Mouse (Mus musculus) intestine, postnatal 0 days (tissue): ENCODE measurements at regions not wholly inside any gene's neighbourhood (a gene's known extent, or its start where the extent isn't known, plus 50 kb on each side); places are given as distances from the start of the nearest gene placed in this dataset.
A peak's percentile ranks its signal among the peaks of the same experiment; 100 is the strongest.

ENCODE experiments used
- ATAC-seq: fragments of 200-750 bp; cut with Nextera tagmentation; 2 replicates; pipeline ENCODE4 v1.8.0; 2017; ENCODE audit warnings: mild to moderate bottlenecking, moderate TSS enrichment, moderate library complexity
- H3K27ac ChIP-seq: fragments of 300-500 bp; sonication (generic); 2 replicates; pipeline ENCODE4 v1.5.1; 2014; ENCODE audit warnings: mild to moderate bottlenecking, low read depth, low read length, moderate library complexity
- H3K27me3 ChIP-seq: fragments of 300-500 bp; sonication (generic); replicated peaks from 2 replicates; pipeline ENCODE4 v1.6.1; 2014; ENCODE audit warnings: low read length, mixed read lengths; ENCODE audit not compliant: control insufficient read depth, insufficient read depth
- H3K36me3 ChIP-seq: fragments of 300-500 bp; sonication (generic); 2 replicates; pipeline ENCODE4 v1.6.1; 2014; ENCODE audit warnings: mild to moderate bottlenecking, moderate library complexity; ENCODE audit not compliant: control insufficient read depth, insufficient read depth
- H3K4me1 ChIP-seq: fragments of 300-500 bp; sonication (generic); replicated peaks from 2 replicates; pipeline ENCODE4 v1.6.1; 2014; ENCODE audit warnings: antibody characterized with exemption, low read length, mixed read lengths; ENCODE audit not compliant: control insufficient read depth, insufficient read depth
- H3K4me2 ChIP-seq: fragments of 300-500 bp; sonication (generic); replicated peaks from 2 replicates; pipeline ENCODE4 v1.6.1; 2014; ENCODE audit warnings: low read depth, mild to moderate bottlenecking, moderate library complexity
- H3K4me3 ChIP-seq: fragments of 300-500 bp; sonication (generic); 2 replicates; pipeline ENCODE4 v1.5.1; 2014; ENCODE audit warnings: low read depth, low read length
- H3K9ac ChIP-seq: fragments of 300-500 bp; sonication (generic); 2 replicates; pipeline ENCODE4 v1.6.1; 2014; ENCODE audit warnings: mild to moderate bottlenecking, low read depth, low read length
- H3K9me3 ChIP-seq: fragments of 300-500 bp; sonication (generic); 2 replicates; pipeline ENCODE4 v1.6.1; 2016; ENCODE audit warnings: mixed run types; ENCODE audit not compliant: control insufficient read depth
- CTCF ChIP-seq: sonication (generic); IDR thresholded peaks from 2 replicates; pipeline ENCODE4 v1.5.1; 2016; ENCODE audit warnings: low read depth, mild to moderate bottlenecking, control low read depth, antibody characterized with exemption, moderate library complexity
- WGBS: fragments of 180-500 bp; shearing (Covaris S2); extraction: QIAGEN DNeasy Blood & Tissue Kit; methylation state at CpG from one replicate; pipeline ENCODE4 v1.1.7; 2014; 5-methylcytosine and 5-hydroxymethylcytosine counted together

DNA sequence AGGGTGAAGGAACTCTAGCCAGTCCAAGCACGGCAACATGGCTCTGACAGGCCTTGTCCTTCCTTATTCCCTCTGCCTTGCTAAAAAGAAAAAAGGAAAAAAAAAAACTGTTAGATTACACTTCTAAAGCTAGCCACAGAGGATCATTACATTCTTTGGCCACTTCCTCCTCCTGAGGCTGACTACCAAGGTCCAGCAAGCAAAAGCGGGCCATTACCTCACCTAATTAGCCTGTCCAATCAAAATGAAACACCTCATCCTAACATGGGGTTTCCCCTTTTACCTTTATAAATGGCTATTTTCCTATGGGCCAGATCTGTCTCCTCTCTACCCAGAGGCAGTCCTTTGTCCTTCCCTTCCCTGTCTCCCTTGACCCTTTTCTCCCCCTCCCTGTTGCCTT lies 102.2 kb downstream of the Pih1h3b start:
- WGBS: 69% methylated on average over 2 of the region's 2 CpGs

DNA sequence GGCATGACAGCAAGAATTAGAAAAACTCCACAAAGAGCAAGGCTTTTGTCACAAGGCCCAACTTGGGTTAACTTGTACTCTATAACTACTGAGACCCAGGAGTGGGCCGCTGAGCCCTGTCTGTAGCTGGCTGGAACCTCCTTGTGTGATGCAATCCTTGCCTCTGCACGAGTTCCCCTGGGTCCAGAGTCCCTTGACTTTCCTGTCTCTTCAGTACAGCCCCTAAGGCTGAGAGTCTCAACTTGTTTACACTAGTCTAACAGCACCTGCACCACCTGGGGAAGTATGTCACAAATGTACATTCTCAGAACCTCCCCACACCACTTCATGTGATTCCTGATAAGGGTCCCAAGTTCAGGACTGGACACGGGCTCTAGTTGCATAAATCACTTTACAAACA lies 103.3 kb downstream of the Pih1h3b start:
- TF ChIP-seq CTCF: no peak
- Histone ChIP-seq H3K9me3 (no peaks in the 10 kb centered on the region), H3K4me1 (no peaks in the 10 kb centered on the region), H3K4me2 (no peak overlapping the region), H3K9ac (no peak overlapping the region), H3K27ac (no peak overlapping the region), H3K27me3 (0 out of 2 replicates have a peak, but pooled peaks cover 3% of the 10 kb centered on the region), H3K36me3 (no peaks in the 10 kb centered on the region), H3K4me3 (no peak overlapping the region)
- 39% methylated on average over 3 of the region's 3 CpGs for WGBS
- peak; percentile 94 for ATAC-seq

More for the DNA sequence above, 102.2 kb downstream of the Pih1h3b start:
- Histone ChIP-seq H3K9ac (no peak overlapping the region), H3K4me1 (no peaks in the 10 kb centered on the region), H3K9me3 (no peaks in the 10 kb centered on the region), H3K4me2 (no peak overlapping the region), H3K4me3 (no peak overlapping the region), H3K36me3 (no peaks in the 10 kb centered on the region), H3K27me3 (0 out of 2 replicates have a peak, but pooled peaks cover 3% of the 10 kb centered on the region), H3K27ac (no peak overlapping the region)
- ATAC-seq: peak; percentile 63
- no peak for TF ChIP-seq CTCF

DNA sequence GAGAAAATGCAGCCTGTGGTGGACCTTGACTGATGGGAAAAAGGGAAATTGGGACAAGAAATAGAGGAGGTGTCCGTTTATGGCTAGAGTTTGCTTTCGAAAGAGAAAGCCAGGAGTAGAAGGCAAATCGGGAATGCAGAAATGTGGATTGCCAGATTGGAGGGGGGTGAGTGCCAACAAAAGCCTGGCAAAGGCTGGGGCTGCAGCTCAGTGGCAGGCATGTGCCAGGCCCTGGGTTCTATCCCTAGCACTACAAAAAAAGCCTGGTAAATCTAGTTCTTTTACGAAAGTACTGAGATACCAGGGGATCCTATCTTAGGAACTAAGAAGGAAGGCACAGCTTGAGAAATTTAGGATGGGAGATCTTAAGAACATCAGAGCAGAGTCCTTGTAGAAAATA lies 117.2 kb downstream of the Pih1h3b start:
- 83% methylated on average over 4 of the region's 4 CpGs for WGBS
- H3K27me3 ChIP-seq: no peaks in the 10 kb centered on the region
- H3K4me2 ChIP-seq: no peak overlapping the region
- H3K9me3 ChIP-seq: no peaks in the 10 kb centered on the region
- H3K4me3 ChIP-seq: no peak overlapping the region
- no peak overlapping the region for H3K9ac ChIP-seq
- H3K36me3 ChIP-seq: no peaks in the 10 kb centered on the region
- ATAC-seq: no peak
- no peaks in the 10 kb centered on the region for H3K4me1 ChIP-seq
- TF ChIP-seq CTCF: no peak
- no peak overlapping the region for H3K27ac ChIP-seq

DNA sequence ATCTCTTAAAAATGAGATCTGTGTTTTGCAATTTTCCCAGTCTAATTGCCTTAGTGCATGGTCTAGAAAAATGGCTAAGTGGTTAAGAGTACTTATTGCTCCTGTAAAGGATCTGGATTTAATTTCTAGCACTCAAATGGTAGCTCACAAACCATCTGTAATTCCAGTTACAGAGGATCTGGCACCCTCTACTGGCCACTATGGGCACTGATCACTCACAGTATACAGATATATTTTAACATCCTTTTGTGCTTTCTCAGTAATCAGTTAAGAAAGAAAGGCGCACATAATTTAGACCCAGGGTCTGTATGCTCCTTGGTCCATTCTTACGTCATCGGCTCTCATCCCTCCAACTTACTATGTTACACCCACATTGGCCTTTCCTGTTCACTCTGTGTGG lies 120.3 kb downstream of the Pih1h3b start:
- H3K9ac ChIP-seq: no peak overlapping the region
- no peak overlapping the region for H3K27ac ChIP-seq
- H3K4me1 ChIP-seq: no peaks in the 10 kb centered on the region
- TF ChIP-seq CTCF: peak; percentile 63
- H3K4me2 ChIP-seq: no peak overlapping the region
- no peaks in the 10 kb centered on the region for H3K36me3 ChIP-seq
- no peaks in the 10 kb centered on the region for H3K27me3 ChIP-seq
- no peak overlapping the region for H3K4me3 ChIP-seq
- no peak for ATAC-seq
- 93% methylated on average over 3 of the region's 3 CpGs for WGBS
- H3K9me3 ChIP-seq: no peaks in the 10 kb centered on the region

DNA sequence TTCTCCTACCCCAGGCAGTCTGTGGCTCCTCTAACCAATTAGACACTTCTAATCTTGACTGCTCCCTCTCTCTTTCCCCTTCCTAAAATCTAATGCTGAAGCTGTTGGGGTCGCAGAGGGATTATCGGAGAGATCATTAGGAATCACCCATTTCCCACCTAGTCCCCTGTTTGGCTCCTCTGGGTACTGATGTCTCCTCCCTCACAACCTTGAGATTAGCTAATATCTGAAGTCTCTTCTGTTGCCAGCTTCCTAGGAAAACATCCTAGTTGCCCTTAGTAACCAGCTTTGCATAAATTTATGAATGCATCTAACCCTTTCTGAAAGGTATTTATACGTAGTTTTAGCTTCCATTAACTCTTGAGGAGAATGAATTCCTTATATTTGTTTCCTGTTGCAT lies 138.4 kb upstream of the Frmpd3 start:
- Histone ChIP-seq H3K9me3 (no peaks in the 10 kb centered on the region), H3K27me3 (no peaks in the 10 kb centered on the region), H3K4me3 (no peak overlapping the region), H3K9ac (no peak overlapping the region), H3K36me3 (no peaks in the 10 kb centered on the region), H3K4me2 (no peak overlapping the region), H3K4me1 (no peaks in the 10 kb centered on the region), H3K27ac (no peak overlapping the region)
- TF ChIP-seq CTCF: no peak
- ATAC-seq: no peak
- WGBS: 80% methylated on average over 3 of the region's 3 CpGs

DNA sequence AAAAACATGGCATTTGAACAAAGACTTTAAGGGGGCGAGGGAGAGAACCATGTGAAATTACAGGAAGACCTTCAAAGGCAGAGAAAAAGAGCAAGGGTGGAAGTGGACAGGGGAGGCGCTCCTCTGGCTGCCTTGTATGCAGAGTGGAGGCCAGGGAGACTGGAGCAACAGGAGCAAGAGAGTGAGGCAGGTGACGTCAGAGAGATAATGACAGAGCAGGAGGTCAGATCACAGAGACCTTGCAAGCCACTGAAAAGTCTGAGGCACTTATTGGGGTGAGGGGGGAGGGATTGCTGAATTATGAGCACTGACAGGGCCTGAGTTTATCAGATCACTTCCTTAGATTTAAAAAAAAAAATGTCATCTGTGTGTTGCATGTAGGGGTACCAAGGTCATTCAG lies 133.3 kb upstream of the Frmpd3 start:
- Histone ChIP-seq H3K27ac (no peak overlapping the region), H3K9me3 (no peaks in the 10 kb centered on the region), H3K9ac (no peak overlapping the region), H3K4me3 (no peak overlapping the region), H3K36me3 (no peaks in the 10 kb centered on the region), H3K27me3 (no peaks in the 10 kb centered on the region), H3K4me1 (no peaks in the 10 kb centered on the region), H3K4me2 (no peak overlapping the region)
- WGBS: 49% methylated on average over 3 of the region's 3 CpGs
- no peak for TF ChIP-seq CTCF
- no peak for ATAC-seq
